In genomic region chr10:40171211-40171610, GRCm38 (mm10) we compare ENCODE assay signal across 20 mouse cellular contexts. TPM values are rescaled to one million over a fixed set of nuclear protein-coding genes. Genes with fewer than 3 reads are reported as not detected.
A peak's percentile ranks its signal among the peaks of the same experiment; 100 is the strongest.
DNase-seq lines count a peak whose midpoint lies in the region; ATAC-seq and TF ChIP-seq lines count a peak whose summit lies in the region.
"Had no signal": no experiment of that assay in that cellular context is flagged by ENCODE, and none has a peak within 500 bp of the region (broad histone marks: within the 10 kb centered on the region; RNA-seq: fewer than 3 reads in every experiment).

No protein-coding gene starts in this region.

- ATAC-seq in embryonic facial prominence, embryonic 11.5 days (replicated peaks; ENCODE audit: insufficient number of reproducible peaks, low FRiP score, low TSS enrichment, low read depth): peak; percentile 9; the same call in 1 of the 2 replicates
- no peak for ATAC-seq in limb, embryonic 12.5 days (ENCODE audit: insufficient number of reproducible peaks, insufficient read depth, low FRiP score, low TSS enrichment, low read depth)
- ATAC-seq: activated CD4-positive, CD25-positive, alpha-beta regulatory T cell, adult 4 months; inflammation-experienced regulatory T-cells, adult 6 months; midbrain, embryonic 16.5 days had no signal

- no peak for TF ChIP-seq CTCF in layer of hippocampus, adult 2 months (conservative IDR thresholded peaks at IDR 0.05)

- no peak overlapping the region for H3K27ac ChIP-seq in embryonic facial prominence, embryonic 11.5 days (replicated peaks; ENCODE audit: low read depth, low read length)
- peak overlapping the region; percentile 29; the same call in 1 of the 2 replicates for H3K27ac ChIP-seq in limb, embryonic 12.5 days
- H3K27ac ChIP-seq in layer of hippocampus, adult 2 months: no peak overlapping the region
- H3K27ac ChIP-seq: forebrain, embryonic 12.5 days; heart, embryonic 15.5 days had no signal

- no peaks in the 10 kb centered on the region for H3K27me3 ChIP-seq in embryonic facial prominence, embryonic 11.5 days (ENCODE audit: control insufficient read depth, insufficient read depth, low read length)
- H3K27me3 ChIP-seq in limb, embryonic 12.5 days: 0 out of 2 replicates have a peak, but pooled peaks cover 3% of the 10 kb centered on the region
- H3K27me3 ChIP-seq: forebrain, embryonic 12.5 days; heart, embryonic 15.5 days had no signal

- no peaks in the 10 kb centered on the region for H3K9me3 ChIP-seq in embryonic facial prominence, embryonic 11.5 days (replicated peaks; ENCODE audit: control insufficient read depth, low read length)
- H3K9me3 ChIP-seq in limb, embryonic 12.5 days: no peaks in the 10 kb centered on the region
- H3K9me3 ChIP-seq: forebrain, embryonic 12.5 days; heart, embryonic 15.5 days had no signal

- H3K9ac ChIP-seq in embryonic facial prominence, embryonic 11.5 days (replicated peaks; ENCODE audit: low read length): no peak overlapping the region
- no peak overlapping the region for H3K9ac ChIP-seq in limb, embryonic 12.5 days (replicated peaks)
- H3K9ac ChIP-seq: forebrain, embryonic 12.5 days; heart, embryonic 15.5 days had no signal

- peak; percentile 43 for DNase-seq in thymus, postnatal 0 days (ENCODE audit: low spot score)
- no peak for DNase-seq in thymus, postnatal 4 days
- DNase-seq in embryonic facial prominence, embryonic 11.5 days (ENCODE audit: low spot score): no peak
- DNase-seq in layer of hippocampus, adult 2 months (ENCODE audit: low spot score in 2 of 2): no peak
- no peak for DNase-seq in adrenal gland, postnatal 10 days
- no peak for DNase-seq in cerebellum, postnatal 25 days
- DNase-seq: cerebellum, adult 9-10 months; kidney, adult 8-10 months; kidney, postnatal 4 days; liver; lung, adult 2 months; lung, postnatal 4 days; right cerebral cortex, postnatal 14 days; thymus, postnatal 14 days had no signal

- no peak overlapping the region for H3K4me3 ChIP-seq in embryonic facial prominence, embryonic 11.5 days (ENCODE audit: low read depth, low read length)
- H3K4me3 ChIP-seq in limb, embryonic 12.5 days (replicated peaks): no peak overlapping the region
- no peak overlapping the region for H3K4me3 ChIP-seq in layer of hippocampus, adult 2 months
- H3K4me3 ChIP-seq: forebrain, embryonic 12.5 days; heart, embryonic 15.5 days had no signal

- no peaks in the 10 kb centered on the region for H3K36me3 ChIP-seq in embryonic facial prominence, embryonic 11.5 days (replicated peaks; ENCODE audit: control insufficient read depth, insufficient read depth, low read depth, low read length)
- H3K36me3 ChIP-seq in limb, embryonic 12.5 days: no peaks in the 10 kb centered on the region
- H3K36me3 ChIP-seq: forebrain, embryonic 12.5 days; heart, embryonic 15.5 days had no signal

- no peak overlapping the region for H3K4me2 ChIP-seq in embryonic facial prominence, embryonic 11.5 days (ENCODE audit: low read depth, low read length)
- no peak overlapping the region for H3K4me2 ChIP-seq in limb, embryonic 12.5 days
- H3K4me2 ChIP-seq: forebrain, embryonic 12.5 days; heart, embryonic 15.5 days had no signal

- H3K4me1 ChIP-seq in embryonic facial prominence, embryonic 11.5 days (ENCODE audit: control insufficient read depth, insufficient read depth, low read length): no peaks in the 10 kb centered on the region
- H3K4me1 ChIP-seq in limb, embryonic 12.5 days (replicated peaks): peaks cover 16% of the 10 kb centered on the region; the same call in 1 of the 2 replicates
- H3K4me1 ChIP-seq: forebrain, embryonic 12.5 days; heart, embryonic 15.5 days had no signal

- 71% methylated on average over 8 of the region's 8 CpGs for WGBS in embryonic facial prominence, embryonic 11.5 days
- 82% methylated on average over 7 of the region's 8 CpGs for WGBS in limb, embryonic 12.5 days

RNA-seq across cellular contexts. Expression of gene Slc16a10, which starts 29.2 kb away (rescaled TPM):
- polyA plus RNA-seq in thymus, postnatal 0 days (2015; fragmentation: Nextera tagmentation; extraction: Ambion mirVana): 26.5 and 31.2 TPM in 2 replicates
- polyA plus RNA-seq in embryonic facial prominence, embryonic 11.5 days (2014; fragmentation: Nextera tagmentation; extraction: Ambion mirVana): 5.0 and 5.4 TPM in 2 replicates
- polyA plus RNA-seq in limb, embryonic 12.5 days (2016; fragmentation: Nextera tagmentation; extraction: Ambion mirVana): 18.3 and 19.8 TPM in 2 replicates
- 1 to 10 TPM; 4.8 to 4.9 TPM for total RNA-seq in layer of hippocampus, adult 2 months (2021)
- total RNA-seq in adrenal gland, postnatal 10 days (2021): 10 to 100 TPM; 17.0 to 18.4 TPM
